Mouse (Mus musculus) liver (tissue): ENCODE measurements around the gene Dagla.

Experiments used
- DNase-seq: peaks from one replicate; pipeline ENCODE4 v3.0.0-alpha.2; 2020; ENCODE audit warnings: mixed read lengths

The Dagla gene

DNA sequence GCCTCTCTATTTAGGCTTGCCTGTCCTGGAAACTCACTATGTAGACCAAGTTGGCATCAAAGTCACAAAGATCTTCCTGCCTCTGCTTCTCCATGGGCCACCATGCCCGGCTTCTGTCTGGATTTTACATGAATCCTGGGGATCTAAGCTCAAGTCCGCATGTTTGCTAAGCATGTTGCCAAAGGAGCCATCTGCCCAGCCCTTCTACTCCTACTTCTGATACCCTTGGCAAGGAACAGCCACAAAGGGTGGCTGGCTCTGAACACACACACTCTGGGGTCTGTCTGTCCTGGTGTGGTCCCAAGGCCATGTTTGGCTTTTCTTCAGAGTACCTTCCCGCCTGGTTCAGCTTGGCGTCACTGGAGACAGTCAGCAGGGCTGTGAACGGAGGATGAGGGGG lies 2.7 kb upstream of the Dagla start:
- DNase-seq, result no peak

DNA sequence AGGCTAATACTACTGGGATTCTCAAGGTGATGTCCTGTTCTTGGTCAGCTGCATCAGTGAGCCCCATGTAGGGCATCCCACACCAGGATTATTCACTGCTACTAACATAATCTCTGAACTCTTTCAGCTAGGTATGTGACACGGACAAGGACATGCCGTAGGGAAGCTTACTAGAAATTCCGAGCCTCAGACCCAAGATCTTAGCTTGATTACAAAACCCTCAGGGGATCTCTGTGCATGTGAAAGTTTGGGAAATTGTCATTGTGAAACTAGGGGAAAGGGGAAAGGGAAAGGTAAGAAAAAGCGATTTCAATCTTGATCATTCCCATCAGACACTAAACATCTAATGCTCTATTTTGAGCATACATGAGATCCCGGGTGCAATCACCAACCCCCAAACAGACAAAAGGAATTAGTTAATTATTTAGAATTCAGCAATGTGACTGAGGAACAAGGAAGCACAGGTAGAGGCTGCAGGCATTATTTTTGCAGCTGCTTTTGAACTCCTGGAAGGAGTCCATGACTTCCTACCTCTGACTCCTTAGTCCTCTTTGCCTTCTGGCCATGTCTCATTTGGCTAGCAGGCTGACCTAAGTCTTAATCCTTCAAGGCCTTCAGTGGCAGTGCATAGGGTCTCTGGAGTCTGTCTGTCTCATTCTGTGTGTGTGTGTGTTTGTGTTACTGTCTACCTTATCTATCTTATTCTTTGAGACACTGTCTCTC lies 2.0 kb upstream of the Dagla start:
- no peak for DNase-seq

DNA sequence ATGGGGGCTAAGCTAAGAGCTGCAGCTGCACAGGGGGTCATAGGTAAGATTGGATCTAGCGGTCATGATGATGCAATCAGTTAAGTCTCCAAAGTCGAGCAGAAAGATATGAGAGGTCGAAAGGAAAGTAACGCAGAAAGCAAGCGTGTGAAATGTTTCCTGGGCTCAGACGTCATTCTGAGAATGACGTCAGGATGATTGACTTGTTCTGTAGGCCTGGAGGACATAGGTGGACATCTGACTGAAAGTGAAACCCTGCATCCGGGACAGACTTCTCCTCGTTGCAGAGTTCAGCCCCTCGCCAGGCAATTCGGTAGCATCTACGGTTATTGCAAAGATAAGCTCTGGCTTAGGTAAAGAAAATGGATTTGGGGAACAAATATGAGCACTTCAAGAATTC lies 963 bp upstream of the Dagla start:
- no peak for DNase-seq

DNA sequence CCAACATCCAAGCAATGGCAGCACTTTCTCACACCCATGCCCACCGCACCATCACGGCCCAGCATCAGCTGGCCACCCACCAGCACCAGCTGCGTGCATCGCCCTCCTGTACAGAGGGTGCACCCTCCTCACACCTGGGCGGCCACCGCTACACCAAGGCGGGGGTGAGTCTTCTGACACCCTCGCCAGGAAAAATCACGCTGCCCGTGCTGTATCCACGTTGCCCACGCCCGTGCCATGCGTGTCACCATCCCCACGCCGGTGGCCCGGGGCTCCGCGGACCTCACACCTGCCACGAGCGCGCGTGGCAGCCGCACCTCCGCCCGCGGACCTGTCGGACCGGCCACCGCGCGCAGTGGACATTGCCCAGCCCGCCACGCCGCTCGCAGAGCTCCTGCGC lies 282 bp downstream of the Dagla start:
- no peak for DNase-seq

DNA sequence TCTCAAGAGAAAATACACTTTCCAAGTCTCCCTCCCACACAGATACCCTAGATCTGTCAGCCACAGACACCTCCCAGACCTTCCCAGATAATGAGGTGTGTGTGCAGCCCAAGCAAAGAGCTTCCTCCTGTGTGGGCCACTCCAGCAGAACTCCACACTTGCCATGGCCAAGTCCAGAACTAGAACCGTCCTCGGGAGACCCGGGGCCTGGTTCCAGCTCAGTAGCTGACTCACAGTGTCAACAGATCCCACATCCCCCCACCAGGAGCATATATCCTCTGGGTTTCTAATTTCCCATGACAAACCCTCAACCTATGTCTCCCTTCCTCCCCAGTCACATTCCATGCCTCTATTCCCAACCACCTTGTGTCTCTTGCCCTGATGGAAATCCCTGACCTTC lies 1.8 kb downstream of the Dagla start:
- DNase-seq, result no peak

DNA sequence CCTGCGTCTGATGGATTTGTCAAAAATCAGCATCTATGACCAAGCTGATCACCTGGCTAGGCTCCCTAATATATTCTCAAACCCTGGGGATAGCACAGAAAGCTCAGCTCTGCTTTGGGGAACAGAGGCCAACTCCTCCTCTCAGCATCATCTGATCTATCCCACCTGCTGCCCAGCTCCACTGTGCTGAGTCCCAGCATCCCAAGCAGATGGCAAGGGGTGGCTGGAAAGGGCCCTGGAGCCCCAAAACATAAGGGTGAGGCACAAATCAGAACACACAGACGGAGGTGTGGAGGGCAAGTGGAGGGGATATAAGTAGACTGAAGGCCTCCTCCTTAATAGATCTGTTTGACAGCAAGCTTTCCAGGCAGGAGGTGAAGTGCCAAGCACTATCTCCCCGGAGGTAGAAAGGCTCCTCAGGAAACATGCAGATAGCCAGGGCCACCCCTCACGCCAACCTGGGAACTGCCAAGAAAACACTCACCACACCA lies 2.8 kb downstream of the Dagla start:
- DNase-seq, result no peak

DNA sequence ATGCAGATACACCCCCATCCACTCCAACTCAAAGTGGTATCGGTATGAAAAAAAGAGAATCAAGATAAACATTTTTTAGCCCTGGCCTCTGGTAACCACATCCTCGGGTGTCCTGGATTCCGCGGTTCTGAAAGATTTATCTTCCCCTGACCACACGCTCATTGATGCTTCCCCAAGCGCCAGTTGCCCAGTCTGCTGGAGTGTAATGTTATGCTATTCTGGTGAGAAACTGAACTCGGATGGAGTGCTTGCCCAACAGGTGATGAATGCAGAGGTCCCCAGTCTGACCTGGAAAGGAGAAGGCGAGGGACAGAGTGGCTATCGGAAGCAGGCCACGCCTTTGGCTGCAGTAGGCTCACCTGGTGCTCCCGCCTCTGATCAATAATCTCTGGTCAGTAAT lies 3.4 kb downstream of the Dagla start:
- no peak for DNase-seq

DNA sequence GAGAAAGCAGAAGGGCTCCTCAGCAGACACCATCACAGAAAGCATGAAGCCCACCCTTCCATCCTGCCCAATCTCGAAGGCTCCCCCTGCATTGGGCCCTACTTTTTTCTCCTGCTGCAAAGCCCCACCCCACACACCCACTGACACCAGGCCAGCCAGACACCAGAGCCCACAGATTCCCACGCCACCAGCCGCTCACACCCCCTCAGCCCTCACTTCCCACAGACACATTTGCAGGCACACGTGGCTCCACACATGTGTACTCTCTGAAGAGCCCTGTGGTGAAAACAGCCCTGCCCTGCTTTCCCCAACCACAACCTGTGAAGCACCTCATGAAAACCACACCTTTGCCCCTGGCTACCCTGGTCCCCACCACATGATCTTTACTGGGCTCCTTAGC lies 3.9 kb downstream of the Dagla start:
- DNase-seq, result no peak

DNA sequence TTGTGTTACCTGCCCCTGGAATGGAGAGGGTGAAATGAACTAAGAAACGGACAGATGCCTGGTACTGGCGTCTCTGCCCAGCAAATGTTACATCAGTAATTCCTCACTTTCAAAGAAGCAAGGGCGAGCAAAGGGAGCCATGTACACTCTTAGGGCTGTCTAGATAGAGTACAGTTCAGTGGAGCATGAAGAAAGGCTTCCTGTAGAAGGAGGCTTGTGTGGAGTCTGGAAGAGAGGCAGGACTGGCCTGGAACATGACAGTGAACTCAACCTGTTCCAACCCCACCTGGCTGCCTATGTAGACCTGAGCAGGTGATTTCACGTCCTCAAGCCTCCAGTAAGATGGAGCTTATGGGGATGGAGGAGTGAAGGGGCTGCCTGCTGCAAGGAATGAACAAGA lies 6.4 kb downstream of the Dagla start:
- no peak for DNase-seq

DNA sequence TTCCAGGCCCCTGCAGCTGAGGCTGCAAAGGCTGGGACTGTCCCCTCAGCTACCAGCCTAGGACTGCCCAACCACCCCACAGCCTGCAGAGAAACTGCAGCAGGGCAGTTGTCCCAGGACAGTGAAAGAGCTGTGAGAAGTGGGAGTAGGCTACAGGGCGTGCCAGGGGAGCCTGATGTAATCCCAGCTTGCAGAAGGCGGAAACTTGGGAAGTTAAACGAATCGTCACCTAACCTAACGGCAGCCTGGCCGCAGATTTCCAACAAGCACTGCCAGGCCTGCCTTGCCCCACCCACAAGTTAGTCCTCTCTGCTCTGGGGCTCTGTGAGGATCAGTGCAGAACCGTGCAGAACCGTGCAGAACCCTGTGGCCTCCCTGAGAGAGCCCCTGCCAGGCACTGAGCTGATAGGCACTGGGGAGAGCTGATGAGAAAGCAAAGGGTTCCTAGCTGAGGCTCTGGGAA lies 7.6 kb downstream of the Dagla start:
- DNase-seq, result no peak

DNA sequence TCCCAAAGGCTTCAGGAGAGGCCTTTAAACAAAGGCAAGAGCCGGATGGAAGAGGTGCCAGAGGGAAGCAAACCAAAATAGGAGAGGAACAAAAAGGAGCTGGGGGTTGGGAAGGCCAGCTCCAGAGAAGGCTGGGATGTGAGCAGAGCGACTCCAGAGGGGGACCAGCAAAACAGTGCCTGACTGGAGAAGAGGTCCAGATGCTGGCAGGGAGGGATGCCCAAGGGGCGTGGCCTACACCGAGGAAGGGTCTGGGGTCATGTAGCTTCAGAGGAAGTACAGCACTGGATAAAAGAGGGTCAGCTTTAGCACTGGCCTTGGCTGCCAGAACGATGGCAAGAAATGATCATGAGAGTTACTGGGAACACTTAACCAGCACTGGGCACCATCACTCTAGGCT lies 8.4 kb downstream of the Dagla start:
- DNase-seq, result no peak

DNA sequence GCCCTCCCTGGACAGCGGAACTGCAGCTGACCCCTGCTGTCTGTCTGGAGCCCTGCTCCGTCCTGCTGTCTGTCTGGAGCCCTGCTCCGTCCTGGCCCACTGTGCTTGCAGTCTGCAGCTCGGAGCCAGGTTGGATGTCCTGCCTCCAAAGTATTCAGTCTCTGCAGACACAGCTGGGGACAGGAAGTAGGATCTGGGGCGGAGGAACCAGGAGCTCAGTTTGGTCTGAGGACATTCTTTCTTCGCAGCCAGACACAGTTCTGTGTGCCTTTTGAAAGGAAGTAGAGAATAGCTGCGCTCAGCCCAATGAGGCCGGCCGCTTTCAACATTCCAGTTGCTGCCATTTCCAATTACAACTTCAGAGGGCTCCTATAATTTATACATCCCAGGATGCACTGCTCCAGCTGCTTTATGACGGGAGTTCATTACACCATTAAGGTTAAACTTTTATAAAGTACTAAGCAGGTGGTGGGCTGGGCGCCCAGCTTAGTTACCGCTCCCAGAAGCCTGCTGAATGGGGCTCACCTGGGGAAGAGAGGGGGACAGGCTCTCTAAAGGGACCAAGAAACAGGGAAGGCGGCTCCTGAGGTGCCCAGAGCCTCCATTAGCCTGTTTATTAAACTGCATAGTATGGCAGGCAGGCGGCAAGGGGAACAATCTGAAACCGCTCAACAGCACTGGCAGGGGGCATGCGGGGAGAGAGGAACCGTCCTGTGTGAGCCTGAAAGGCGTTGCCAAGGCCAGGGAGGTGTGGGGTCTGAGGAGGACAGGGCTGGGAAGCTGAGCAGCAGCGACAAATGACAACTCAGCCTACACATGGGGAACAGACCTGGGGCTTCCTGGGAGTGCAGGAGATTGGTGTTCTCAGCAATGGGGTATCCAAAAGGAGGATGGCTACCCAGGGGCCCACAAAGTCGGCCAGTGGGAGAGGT lies 9.8 kb downstream of the Dagla start:
- DNase-seq, result no peak

DNA sequence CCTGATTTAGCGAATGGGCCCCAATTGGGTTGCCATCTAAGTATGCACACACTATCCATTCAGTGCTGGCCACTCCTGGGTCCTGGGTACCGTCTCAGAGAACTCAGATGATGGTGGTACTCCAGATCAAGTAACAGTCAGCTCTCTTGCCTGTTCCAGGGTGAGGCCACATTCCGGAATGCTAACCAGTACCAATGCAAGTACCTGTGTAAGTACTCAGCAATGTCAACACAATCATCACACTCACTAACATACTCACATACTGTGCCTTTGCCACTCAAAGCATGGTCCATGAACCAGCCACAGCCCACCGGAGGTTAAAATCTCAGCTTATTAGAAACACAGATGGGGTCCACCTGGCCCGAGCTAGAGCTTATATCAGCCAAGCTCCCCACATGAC lies 10.7 kb downstream of the Dagla start:
- DNase-seq, result no peak

DNA sequence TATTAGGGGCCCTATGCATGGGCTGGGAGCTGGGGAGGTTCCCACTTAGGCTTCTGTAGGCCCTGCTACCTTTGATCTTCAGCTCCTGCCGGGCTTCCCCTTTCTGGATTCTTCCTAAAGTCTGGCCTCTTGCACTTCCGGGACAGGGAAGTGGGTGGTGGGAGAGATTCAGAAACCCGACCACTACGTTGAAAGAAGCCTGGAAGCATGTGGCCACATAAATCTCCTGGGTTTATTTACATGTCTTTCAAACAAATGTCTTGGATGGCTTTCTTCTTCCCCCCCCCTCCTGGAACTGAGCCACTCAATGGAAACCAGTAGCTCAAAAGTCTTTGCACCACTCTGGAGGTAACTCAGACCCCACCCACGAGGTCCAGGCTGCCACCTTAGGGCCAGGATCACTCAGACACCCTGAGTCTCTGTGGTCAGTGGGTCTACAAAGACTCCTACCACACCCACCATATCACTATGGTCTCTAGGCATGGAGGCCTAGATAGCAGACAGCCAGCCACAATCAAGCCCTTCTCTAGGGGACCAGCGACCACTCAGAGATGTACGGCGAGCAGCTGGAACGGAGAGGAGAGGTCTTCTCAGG lies 12.7 kb downstream of the Dagla start:
- no peak for DNase-seq

DNA sequence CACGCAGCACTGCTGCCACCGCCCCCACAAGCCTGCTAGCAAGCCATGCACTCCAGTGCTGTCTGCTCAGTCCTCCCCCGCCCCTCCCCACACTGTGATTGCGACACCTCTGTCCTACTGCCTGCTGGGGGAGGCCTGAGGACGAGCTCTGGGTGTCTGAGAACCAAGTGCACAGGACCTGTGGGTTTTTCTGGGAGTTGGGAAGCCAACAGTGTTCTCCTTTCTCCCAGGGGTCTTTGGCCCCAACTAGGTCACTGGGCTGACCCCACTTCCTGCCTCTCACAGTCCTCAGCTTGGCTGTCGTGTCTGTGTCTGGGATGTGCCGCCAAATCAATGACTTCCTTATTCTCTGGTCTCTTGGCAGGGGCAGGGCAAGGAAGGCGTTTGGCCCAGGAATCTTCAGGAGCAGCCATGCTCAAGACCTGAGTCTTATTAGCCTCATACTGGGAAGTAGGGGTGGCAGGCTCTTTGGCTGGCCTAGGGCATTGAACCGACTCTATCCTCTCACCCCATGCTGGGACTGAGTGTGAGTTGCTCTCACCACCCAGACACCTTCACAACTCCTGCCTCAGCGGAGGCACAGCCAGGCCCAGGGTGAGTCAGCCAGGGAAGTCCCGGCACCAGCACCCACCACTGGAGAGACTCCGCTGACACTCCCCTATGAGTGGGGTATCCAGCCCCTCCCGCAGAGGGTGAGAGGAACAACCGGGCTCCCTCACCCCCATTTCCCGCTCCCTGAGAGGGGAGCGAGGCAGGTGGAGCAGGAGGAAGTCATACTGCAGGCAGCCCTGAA lies 14.3 kb downstream of the Dagla start:
- DNase-seq, result peak; percentile 69

DNA sequence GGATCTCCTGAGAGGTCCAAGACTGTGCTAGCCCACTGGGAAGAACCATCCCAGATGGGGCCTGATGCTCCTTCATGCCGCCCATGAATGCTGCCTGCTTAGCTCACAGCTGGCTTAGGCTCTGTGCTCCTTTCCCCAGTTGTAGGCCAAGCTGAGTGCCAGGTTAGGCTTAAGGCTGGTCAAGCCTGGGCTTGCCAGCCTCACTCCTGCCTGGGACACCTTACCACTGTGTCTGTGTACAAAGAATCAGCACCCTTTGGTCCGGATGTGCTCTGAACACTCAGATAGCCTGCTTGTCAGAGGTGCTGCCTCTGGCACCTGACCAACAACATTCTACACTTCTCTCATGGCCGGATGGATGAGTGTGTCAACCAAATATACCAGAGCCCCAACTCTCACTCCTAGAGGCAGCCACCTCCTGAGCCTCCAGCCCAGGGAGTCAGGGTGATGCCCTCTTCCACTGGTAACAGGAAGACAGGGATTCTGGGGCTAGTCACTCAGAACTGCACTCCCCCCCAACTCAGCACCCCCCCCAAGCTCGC lies 15.0 kb downstream of the Dagla start:
- DNase-seq, result no peak

DNA sequence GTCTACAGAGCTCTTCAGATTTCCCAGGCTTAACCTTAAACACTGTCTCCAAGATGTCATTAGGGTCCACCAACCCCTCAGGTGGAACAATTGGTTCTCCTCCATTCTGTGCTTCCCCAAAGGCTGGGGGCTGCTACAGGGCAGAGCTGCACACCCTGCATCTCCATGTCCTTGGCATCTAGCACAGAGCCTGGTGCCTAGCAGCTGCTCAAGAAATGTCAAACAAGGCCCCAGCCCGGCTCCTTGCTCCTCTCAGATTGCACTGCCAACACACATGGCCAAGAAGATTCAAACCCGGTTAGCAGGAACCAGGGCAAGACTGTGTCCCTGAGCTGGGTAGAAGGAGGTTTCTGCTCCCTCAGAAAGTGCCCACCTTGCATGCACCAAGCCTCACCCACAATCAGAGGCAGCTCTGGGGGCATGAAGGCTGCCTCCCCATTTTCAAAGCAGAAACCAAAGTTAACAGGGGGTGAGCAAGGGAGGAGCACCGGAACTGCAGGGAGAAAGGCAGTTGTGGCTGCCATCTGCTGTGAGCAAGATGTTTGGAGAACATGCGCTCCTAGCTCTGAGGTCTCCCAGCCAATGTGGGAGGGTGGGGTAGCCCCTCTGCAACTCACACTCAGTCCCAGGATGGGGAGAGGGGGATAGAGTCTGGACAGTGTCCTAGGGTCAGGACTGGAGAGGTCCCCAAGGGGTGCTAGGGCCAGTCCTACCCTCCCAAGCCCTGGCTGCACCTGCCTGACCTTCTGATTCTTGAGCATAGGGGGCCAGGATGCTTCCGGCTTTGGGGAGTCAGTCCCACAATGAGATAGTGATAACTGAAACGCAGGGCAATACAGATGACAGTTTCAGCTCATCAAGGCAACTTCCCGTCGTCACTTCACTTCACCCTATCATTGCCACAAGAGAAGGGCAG lies 16.3 kb downstream of the Dagla start:
- DNase-seq, result no peak

DNA sequence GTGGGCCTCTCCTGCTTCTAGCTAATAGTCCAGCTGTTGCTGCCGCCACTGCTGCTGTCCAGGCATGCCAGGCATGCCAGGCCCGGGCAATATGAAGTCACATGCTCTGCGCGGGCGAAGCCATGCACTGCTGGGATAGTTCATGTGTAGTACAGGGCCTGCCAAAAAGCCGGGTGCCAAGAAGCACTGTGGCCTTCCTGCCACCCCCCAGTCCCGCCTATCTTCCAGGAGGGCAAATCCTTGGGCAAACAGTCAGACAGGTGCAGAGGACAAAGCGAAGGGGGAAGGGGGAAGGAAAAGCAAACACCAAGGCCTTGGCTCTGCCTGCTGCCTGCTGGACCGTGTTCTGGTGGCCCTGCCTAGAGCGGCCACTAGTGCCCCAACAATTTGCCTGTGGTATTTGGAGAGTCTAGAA lies 18.2 kb downstream of the Dagla start:
- no peak for DNase-seq

DNA sequence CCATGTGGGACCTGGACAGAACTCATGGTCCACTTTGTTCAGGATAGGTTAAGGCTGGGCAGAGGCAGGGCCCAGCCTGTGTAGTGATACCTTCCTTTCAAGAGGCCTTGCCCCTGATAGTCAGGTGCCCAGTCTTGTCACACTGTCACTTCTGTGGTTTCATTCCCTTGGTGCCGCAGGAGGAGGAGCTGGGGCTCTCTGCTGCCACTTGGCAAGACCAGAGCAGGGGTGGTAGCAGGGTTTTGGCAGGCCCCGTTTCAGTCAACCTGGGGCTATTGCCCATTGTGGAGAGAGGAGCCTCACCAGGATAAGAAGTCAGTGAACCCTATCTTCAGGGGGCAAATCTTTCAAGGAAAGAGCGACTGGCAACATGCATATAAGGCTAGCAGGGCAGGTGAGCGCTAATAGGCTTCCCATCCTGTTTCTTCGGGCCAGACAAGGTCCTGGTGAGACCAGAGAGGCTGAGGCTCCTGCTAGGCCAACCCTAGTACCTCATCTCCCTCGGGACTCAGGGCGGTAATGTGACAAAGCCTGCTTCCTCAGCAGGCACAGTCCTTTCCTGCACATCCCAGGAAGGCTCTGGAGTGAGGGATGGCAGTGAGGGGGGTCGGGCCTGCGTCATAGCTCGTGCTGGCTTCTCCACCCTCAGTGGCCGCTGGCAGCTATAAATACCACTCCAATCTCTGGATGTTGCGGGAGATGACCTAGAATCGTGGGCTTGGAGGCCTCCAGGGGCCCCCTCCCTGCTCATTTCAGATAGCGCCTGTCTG lies 23.7 kb downstream of the Dagla start:
- DNase-seq, result no peak

DNA sequence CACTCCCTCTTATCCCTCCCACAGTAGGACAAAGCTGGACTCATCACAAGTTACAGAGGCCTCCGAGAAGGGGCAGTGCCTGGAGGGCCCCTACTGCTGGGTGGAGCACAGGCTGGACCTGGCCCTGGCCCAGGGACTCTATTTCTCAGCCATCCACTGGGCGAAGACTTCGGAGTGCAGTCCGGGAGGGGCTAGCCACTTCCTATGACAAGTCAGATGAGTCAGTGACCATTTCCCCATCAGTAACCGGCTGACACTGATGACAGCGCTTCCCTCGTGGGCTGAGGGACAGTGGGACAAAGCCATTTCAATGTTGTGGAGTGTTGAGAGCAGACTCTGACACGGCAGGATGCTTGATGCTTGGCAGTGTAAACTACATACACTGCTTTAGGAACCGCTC lies 25.0 kb downstream of the Dagla start:
- DNase-seq, result no peak
